In the genomic region with DNA sequence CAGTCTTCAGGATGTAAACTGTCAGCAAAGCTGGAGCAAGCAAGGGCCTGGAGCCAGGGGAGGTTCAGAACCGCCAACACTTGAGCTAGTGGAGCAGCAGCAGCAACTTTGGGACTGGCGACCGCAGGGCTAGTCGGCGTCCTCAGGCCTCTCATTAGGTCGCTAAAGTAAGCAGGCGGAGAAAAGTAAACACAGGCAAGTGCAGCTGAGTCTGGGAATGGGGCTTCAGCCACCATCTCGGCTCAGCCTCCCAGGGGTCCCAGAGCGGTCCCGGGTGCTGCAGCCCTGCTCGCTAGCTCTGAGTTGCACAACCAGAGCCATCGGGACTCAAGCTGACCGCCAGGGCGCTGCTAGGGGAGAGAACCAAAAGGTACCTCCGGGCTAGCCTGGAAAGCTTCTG, we compare ENCODE assay signal across 9 mouse cellular contexts. TPM values are rescaled to one million over a fixed set of nuclear protein-coding genes. Genes with fewer than 3 reads are reported as not detected.
A peak's percentile ranks its signal among the peaks of the same experiment; 100 is the strongest.
DNase-seq lines count a peak whose midpoint lies in the region; ATAC-seq lines count a peak whose summit lies in the region.
"Had no signal": no experiment of that assay in that cellular context is flagged by ENCODE, and none has a peak within 500 bp of the region (broad histone marks: within the 10 kb centered on the region; RNA-seq: fewer than 3 reads in every experiment).

No protein-coding gene starts in this region.

- no peaks in the 10 kb centered on the region for H3K4me1 ChIP-seq in intestine, embryonic 15.5 days (replicated peaks)
- no peaks in the 10 kb centered on the region; the same call in 1 of the 2 replicates for H3K4me1 ChIP-seq in liver, embryonic 11.5 days (replicated peaks; ENCODE audit: control insufficient read depth, insufficient read depth, low read length)

- ATAC-seq in intestine, embryonic 15.5 days: peak; percentile 38
- no peak for ATAC-seq in liver, embryonic 11.5 days (replicated peaks; ENCODE audit: low FRiP score)

- peak overlapping the region; percentile 37 for H3K9ac ChIP-seq in intestine, embryonic 15.5 days
- no peak overlapping the region for H3K9ac ChIP-seq in liver, embryonic 11.5 days (ENCODE audit: low read depth, low read length)

- WGBS in intestine, embryonic 15.5 days: 21% methylated on average over 14 of the region's 15 CpGs
- WGBS in liver, embryonic 11.5 days: 10% methylated on average over 15 of the region's 15 CpGs

- DNase-seq in right cerebral cortex, adult 18-20 months: peak; percentile 6
- no peak for DNase-seq in right cerebral cortex, adult 2 months (ENCODE audit: low spot score in 2 of 2)
- DNase-seq in cerebellum, postnatal 25 days: peak; percentile 38
- peak; percentile 33 for DNase-seq in gastrocnemius, postnatal 25 days
- DNase-seq in liver, embryonic 11.5 days (ENCODE audit: low spot score): peak; percentile 41
- DNase-seq in neural tube, embryonic 10.5 days (ENCODE audit: extremely low spot score, low spot score): peak; percentile 48
- DNase-seq in thymus, postnatal 10 days (ENCODE audit: low spot score in 2 of 2): no peak

- no peaks in the 10 kb centered on the region for H3K9me3 ChIP-seq in intestine, embryonic 15.5 days
- H3K9me3 ChIP-seq in liver, embryonic 11.5 days (ENCODE audit: control insufficient read depth, low read length): no peaks in the 10 kb centered on the region

- no peaks in the 10 kb centered on the region for H3K27me3 ChIP-seq in intestine, embryonic 15.5 days (replicated peaks)
- H3K27me3 ChIP-seq in liver, embryonic 11.5 days (replicated peaks; ENCODE audit: control insufficient read depth, insufficient read depth, low read length): peaks cover 7% of the 10 kb centered on the region

- no peaks in the 10 kb centered on the region for H3K36me3 ChIP-seq in intestine, embryonic 15.5 days
- no peaks in the 10 kb centered on the region for H3K36me3 ChIP-seq in liver, embryonic 11.5 days (ENCODE audit: control insufficient read depth, insufficient read depth, low read length)

- peak overlapping the region; percentile 55 for H3K4me2 ChIP-seq in intestine, embryonic 15.5 days (replicated peaks)
- peak overlapping the region; percentile 72 for H3K4me2 ChIP-seq in liver, embryonic 11.5 days

- peak overlapping the region; percentile 45 for H3K4me3 ChIP-seq in intestine, embryonic 15.5 days (replicated peaks)
- H3K4me3 ChIP-seq in liver, embryonic 11.5 days (ENCODE audit: low read depth, low read length): peak overlapping the region; percentile 50

- no peak overlapping the region for H3K27ac ChIP-seq in intestine, embryonic 15.5 days
- H3K27ac ChIP-seq in liver, embryonic 11.5 days (ENCODE audit: low read depth, low read length): no peak overlapping the region
- H3K27ac ChIP-seq: macrophage had no signal

RNA-seq across cellular contexts. Expression of a gene that starts 1.2 kb away (rescaled TPM):
- total RNA-seq in gastrocnemius, postnatal 25 days (2021): 10 to 100 TPM; 17.8 to 20.7 TPM
- polyA plus RNA-seq in intestine, embryonic 15.5 days (2015; fragmentation: Nextera tagmentation; extraction: Ambion mirVana): 60.9 and 77.2 TPM in 2 replicates
- 52.0 and 55.1 TPM in 2 replicates for polyA plus RNA-seq in liver, embryonic 11.5 days (2014; fragmentation: Nextera tagmentation; extraction: Ambion mirVana)

Comparison
In these comparisons a context has a peak if more than half of its experiments do, and no peak if none do; other contexts are left out.
1. DNase-seq: peak in right cerebral cortex, adult 18-20 months (single experiment), cerebellum, postnatal 25 days (2 of 2), gastrocnemius, postnatal 25 days (single experiment), liver, embryonic 11.5 days (single experiment) and neural tube, embryonic 10.5 days (single experiment); none in right cerebral cortex, adult 2 months (0 of 2) and thymus, postnatal 10 days (0 of 2).